Mouse (Mus musculus) embryonic stem cell, embryonic (primary cell): Measurements from ENCODE around the gene Lrrc52.

Source experiments
- CTCF ChIA-PET, 4 experiments: fragments of 300-600 bp in 2 of 4; fragments of 350-600 bp in 2 of 4; sonication (Branson Sonifier 250); formaldehyde crosslinking; loops; one replicate each; lab custom pipeline; 2022; ENCODE audit warnings: inconsistent platforms in 2 of 4; lab: Charles Lee
- POLR2A ChIA-PET, 4 experiments: fragments of 300-600 bp in 2 of 4; fragments of 350-600 bp in 2 of 4; sonication (Branson Sonifier 250); formaldehyde crosslinking; loops; one replicate each; lab custom pipeline; 2022; ENCODE audit warnings: antibody characterized with exemption in 4 of 4, inconsistent platforms in 1 of 4; lab: Charles Lee

Gene Lrrc52

GRCm38 (mm10) chr1:167466765-167467426 is at the start of gene Lrrc52:
Gene Lrrc52, minus strand, starts transcription at chr1:167466780.
- CTCF ChIA-PET: interaction anchor here in 2 of 4 experiments (0.5 to 1.5 kb wide), 4 partner anchors 21 to 59 kb away, joined by 4 read pairs; no protein-coding TSS in a partner anchor
- POLR2A ChIA-PET: interaction anchor here in 1 of 4 experiments (1.2 to 1.7 kb wide), 3 partner anchors 18 to 242 kb away, joined by 3 to 5 read pairs (median 3); partner anchors contain the start of gene Mgst3

GRCm38 (mm10) chr1:167511621-167512020 is 45.0 kb upstream of the Lrrc52 start:
- POLR2A ChIA-PET: no interaction called here
- CTCF ChIA-PET: no interaction called here

- ChIA-PET CTCF (interaction anchor here in 1 of 4 experiments (0.5 to 1.4 kb wide), 4 partner anchors 91 to 222 kb away, joined by 3 read pairs; partner anchors contain the start of gene Mgst3), POLR2A (no interaction called here)
Measured at GRCm38 (mm10) chr1:167506048-167506447, 39.5 kb upstream of the Lrrc52 start.

GRCm38 (mm10) chr1:167505427-167505826 is 38.8 kb upstream of the Lrrc52 start:
- CTCF ChIA-PET: interaction anchor here in 2 of 4 experiments (0.5 to 1.4 kb wide), 4 partner anchors 91 to 222 kb away, joined by 3 to 5 read pairs (median 3); no protein-coding TSS in a partner anchor
- POLR2A ChIA-PET: no interaction called here

GRCm38 (mm10) chr1:167499097-167499850 is 32.7 kb upstream of the Lrrc52 start:
- ChIA-PET POLR2A (interaction anchor here in 1 of 4 experiments (0.6 kb wide), 1 partner anchor 1914 kb away, joined by 4 read pairs; no protein-coding TSS in a partner anchor), CTCF (no interaction called here)

GRCm38 (mm10) chr1:167497991-167498390 is 31.4 kb upstream of the Lrrc52 start:
- ChIA-PET CTCF (interaction anchor here in 2 of 4 experiments (0.8 to 2.5 kb wide), 3 partner anchors 83 to 147 kb away, joined by 3 to 6 read pairs (median 3); no protein-coding TSS in a partner anchor), POLR2A (no interaction called here)

- ChIA-PET CTCF (interaction anchor here in 2 of 4 experiments (0.8 to 2.5 kb wide), 3 partner anchors 83 to 147 kb away, joined by 3 to 6 read pairs (median 3); no protein-coding TSS in a partner anchor), POLR2A (no interaction called here)
Measured at GRCm38 (mm10) chr1:167497560-167497959, 31.0 kb upstream of the Lrrc52 start.

GRCm38 (mm10) chr1:167491501-167491900 is 24.9 kb upstream of the Lrrc52 start:
- ChIA-PET POLR2A (interaction anchor here in 1 of 4 experiments (0.6 kb wide), 1 partner anchor 108 kb away, joined by 3 read pairs; no protein-coding TSS in a partner anchor), CTCF (no interaction called here)

- CTCF ChIA-PET: interaction anchor here in 2 of 4 experiments (0.6 kb wide), 2 partner anchors 70 to 130 kb away, joined by 4 read pairs; no protein-coding TSS in a partner anchor
- POLR2A ChIA-PET: no interaction called here
Measured at GRCm38 (mm10) chr1:167487933-167488332, 21.4 kb upstream of the Lrrc52 start.

GRCm38 (mm10) chr1:167486959-167487680 is 20.5 kb upstream of the Lrrc52 start:
- POLR2A ChIA-PET: no interaction called here
- CTCF ChIA-PET: interaction anchor here in 1 of 4 experiments (0.6 kb wide), 1 partner anchor 70 kb away, joined by 4 read pairs; no protein-coding TSS in a partner anchor

- CTCF ChIA-PET: no interaction called here
- POLR2A ChIA-PET: no interaction called here
Measured at GRCm38 (mm10) chr1:167482863-167483262, 16.3 kb upstream of the Lrrc52 start.

GRCm38 (mm10) chr1:167473585-167473984 is 7.0 kb upstream of the Lrrc52 start:
- POLR2A ChIA-PET: interaction anchor here in 1 of 4 experiments (1.2 kb wide), 1 partner anchor 22 kb away, joined by 3 read pairs; no protein-coding TSS in a partner anchor
- CTCF ChIA-PET: no interaction called here

- ChIA-PET CTCF (interaction anchor here in 1 of 4 experiments (0.5 kb wide), 1 partner anchor 128 kb away, joined by 3 read pairs; no protein-coding TSS in a partner anchor), POLR2A (interaction anchor here in 1 of 4 experiments (1.7 kb wide), 1 partner anchor 19 kb away, joined by 5 read pairs; no protein-coding TSS in a partner anchor)
Measured at GRCm38 (mm10) chr1:167467916-167468315, 1.3 kb upstream of the Lrrc52 start.

- POLR2A ChIA-PET: interaction anchor here in 1 of 4 experiments (0.8 kb wide), 1 partner anchor 11 kb away, joined by 3 read pairs; no protein-coding TSS in a partner anchor
- CTCF ChIA-PET: no interaction called here
Measured at GRCm38 (mm10) chr1:167457311-167457710, 9.3 kb downstream of the Lrrc52 start.

- POLR2A ChIA-PET: no interaction called here
- CTCF ChIA-PET: no interaction called here
Measured at GRCm38 (mm10) chr1:167453048-167453447, 13.5 kb downstream of the Lrrc52 start.

- ChIA-PET CTCF (interaction anchor here in 1 of 4 experiments (0.6 kb wide), 1 partner anchor 37 kb away, joined by 3 read pairs; no protein-coding TSS in a partner anchor), POLR2A (interaction anchor here in 1 of 4 experiments (0.5 kb wide), 1 partner anchor 123 kb away, joined by 4 read pairs; no protein-coding TSS in a partner anchor)
Measured at GRCm38 (mm10) chr1:167452456-167452855, 14.1 kb downstream of the Lrrc52 start.

- ChIA-PET POLR2A (interaction anchor here in 2 of 4 experiments (0.5 to 3.6 kb wide), 9 partner anchors 9 to 200 kb away, joined by 3 to 14 read pairs (median 4); partner anchors contain the start of genes Mgst3 (in 2 of the 2) and Lrrc52 (in 1 of the 2)), CTCF (interaction anchor here in 3 of 4 experiments (0.7 to 5.2 kb wide), 7 partner anchors 34 to 196 kb away, joined by 3 to 29 read pairs (median 5); no protein-coding TSS in a partner anchor)
Measured at GRCm38 (mm10) chr1:167448598-167448997, 18.0 kb downstream of the Lrrc52 start.
